Mouse (Mus musculus): ENCODE measurements at regions not wholly inside any gene's neighbourhood (a gene's known extent, or its start where the extent isn't known, plus 50 kb on each side); places are given as distances from the start of the nearest gene placed in this dataset.

DNA sequence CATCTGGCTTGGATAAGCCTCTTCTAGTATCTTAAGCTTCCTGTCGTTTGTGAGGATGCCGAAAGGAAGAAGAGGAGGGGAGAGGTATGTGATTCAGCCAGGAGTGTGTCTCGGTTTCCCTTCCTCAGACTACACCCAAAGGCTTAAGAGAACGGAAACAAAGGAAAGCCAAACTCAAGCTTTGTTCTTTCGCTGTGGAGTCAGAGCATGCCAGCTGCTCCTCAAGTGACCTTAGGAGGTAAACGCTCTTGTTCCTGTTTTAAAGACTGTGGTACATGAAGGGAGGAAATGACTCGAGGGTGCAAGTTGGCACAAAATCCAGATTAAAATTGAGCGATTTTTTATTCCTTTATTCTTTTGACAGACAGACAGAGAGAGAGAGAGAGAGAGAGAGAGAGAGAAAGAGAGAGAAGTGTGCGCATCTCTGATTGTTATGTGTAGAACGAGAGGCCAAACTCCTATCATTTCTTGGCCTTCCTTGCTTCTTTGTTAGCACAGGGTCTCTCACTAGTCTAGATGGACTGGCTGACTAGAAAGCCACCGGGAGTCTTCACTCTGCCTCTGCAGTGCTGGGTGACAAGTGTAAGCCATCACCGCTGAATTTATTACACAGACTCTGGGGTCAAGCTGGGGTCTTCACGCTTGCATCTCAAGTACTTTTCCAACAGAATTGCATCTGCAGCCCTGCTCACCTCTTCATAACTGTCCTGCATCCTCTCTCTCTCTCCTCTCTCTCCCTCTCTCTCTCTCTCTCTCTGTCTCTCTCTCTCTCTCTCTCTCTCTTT lies 151.5 kb upstream of the Pde3a start:
- Histone ChIP-seq H3K4me2 (no peak overlapping the region), H3K27ac (no peak overlapping the region), H3K36me3 (replicated peaks) (no peaks in the 10 kb centered on the region), H3K9me3 (no peaks in the 10 kb centered on the region), H3K27me3 (no peaks in the 10 kb centered on the region), H3K4me3 (replicated peaks) (no peak overlapping the region), H3K4me1 (no peaks in the 10 kb centered on the region), H3K9ac (no peak overlapping the region)
- 65% methylated on average over 13 of the region's 13 CpGs for WGBS
- ATAC-seq (ENCODE audit: low FRiP score): no peak

DNA sequence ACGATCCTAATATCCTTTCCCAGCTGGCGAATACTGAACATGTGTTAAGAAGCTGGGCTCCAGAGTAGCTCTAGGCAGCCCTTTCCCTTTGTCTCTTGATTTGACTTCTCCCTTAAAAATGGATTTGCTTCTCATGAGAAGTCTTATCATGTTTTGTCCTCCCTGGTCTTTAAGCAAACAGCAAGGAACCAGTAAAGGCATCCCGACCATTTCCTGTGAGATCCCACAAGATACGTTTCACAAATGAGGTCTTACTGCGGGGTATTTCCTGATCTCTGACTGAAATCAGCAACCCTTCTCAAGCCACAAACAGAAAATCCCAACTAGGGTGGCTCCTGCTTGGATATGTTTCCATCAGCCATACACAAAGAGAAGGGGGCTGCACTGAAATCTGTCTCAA lies 130.8 kb upstream of the Pde3a start:
- 89% methylated on average over 5 of the region's 5 CpGs for WGBS
- Histone ChIP-seq H3K9me3 (no peaks in the 10 kb centered on the region), H3K4me3 (replicated peaks) (no peak overlapping the region), H3K27ac (no peak overlapping the region), H3K4me1 (no peaks in the 10 kb centered on the region), H3K4me2 (no peak overlapping the region), H3K9ac (no peak overlapping the region), H3K36me3 (replicated peaks) (no peaks in the 10 kb centered on the region), H3K27me3 (no peaks in the 10 kb centered on the region)
- ATAC-seq (ENCODE audit: low FRiP score): no peak

DNA sequence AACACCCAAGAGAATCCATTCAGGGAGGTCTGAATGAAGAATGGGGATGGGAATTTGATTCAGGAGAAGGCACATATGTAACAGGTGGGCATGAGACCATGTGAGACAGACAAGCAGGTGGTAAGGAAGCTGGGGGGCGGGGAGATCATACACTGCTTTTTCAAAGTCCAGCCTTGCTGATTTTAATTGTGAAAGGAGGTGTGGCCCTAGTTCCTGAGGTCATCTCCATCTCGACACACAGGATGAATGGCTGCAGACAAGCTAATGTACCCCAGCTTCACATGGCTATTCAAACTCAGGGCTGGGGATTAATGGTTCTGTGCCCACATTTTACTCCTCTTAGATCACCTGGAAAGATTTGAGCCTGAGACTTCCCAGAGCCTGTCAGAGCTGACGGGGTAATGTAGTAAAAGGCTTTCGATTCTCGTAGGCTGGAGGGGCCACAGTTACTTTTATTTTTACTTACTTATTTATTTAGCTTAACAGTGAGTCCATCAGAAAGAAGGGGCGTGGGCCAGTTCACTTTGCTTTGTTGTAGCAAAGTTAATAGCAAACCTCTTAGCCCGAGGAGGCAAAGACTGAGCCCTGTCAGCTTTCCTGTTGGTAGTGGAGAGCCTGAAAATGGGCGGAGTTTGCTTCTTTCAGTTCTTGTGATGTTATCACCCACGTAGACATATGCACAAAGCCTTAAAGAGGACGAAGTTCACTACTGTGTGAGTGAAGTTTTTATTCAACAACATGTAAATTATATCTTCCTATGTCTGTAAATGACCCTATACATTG lies 122.3 kb upstream of the Pde3a start:
- no peak overlapping the region for H3K27ac ChIP-seq
- ATAC-seq (ENCODE audit: low FRiP score): no peak

DNA sequence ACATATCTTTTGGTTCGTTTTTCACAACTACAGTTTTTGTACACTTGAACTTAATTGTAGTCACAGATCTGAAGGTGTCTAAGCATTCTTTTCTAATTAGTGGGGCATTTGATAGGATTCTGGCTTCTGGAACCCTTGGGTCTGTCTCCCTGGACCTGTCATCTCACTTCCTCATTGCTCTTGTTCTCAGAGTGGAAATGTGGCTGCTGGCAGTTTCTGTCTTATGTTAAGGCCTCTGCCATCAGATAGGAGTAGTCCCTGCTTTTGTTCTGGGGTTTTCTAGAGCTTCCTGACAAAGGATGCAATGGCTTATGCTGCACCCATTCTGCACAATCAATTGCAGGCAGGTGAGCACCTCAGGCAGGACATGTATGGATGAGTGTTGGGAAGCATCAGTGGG lies 119.5 kb upstream of the Pde3a start:
- WGBS: 84% methylated on average over 1 of the region's 1 CpGs

More for the DNA sequence above, 122.3 kb upstream of the Pde3a start:
- Histone ChIP-seq H3K9me3 (no peaks in the 10 kb centered on the region), H3K4me2 (no peak overlapping the region), H3K36me3 (replicated peaks) (no peaks in the 10 kb centered on the region), H3K27me3 (no peaks in the 10 kb centered on the region), H3K4me3 (replicated peaks) (no peak overlapping the region), H3K4me1 (no peaks in the 10 kb centered on the region), H3K9ac (no peak overlapping the region)
- 58% methylated on average over 10 of the region's 10 CpGs for WGBS

DNA sequence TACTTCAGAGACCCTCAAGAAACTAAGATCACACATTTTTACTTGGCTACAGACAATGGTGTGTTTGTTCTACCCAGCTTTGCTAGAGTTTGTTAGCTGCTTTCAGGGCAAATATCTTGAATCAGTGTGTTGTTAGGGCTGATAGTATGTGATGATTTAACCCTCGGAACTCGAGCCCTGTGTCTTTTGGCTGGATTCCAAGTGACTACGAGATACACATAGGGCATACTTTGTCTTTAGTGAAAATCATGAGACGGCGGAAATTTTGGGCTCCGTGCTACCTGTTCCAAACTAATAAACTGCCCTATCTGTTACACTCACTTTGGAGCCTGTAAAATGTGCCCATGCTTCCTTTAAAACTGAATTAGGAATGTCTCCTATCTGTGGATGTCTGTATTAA lies 114.9 kb upstream of the Pde3a start:
- 72% methylated on average over 6 of the region's 6 CpGs for WGBS
- no peak for ATAC-seq (ENCODE audit: low FRiP score)

More for the DNA sequence above, 119.5 kb upstream of the Pde3a start:
- Histone ChIP-seq H3K36me3 (replicated peaks) (no peaks in the 10 kb centered on the region), H3K27me3 (no peaks in the 10 kb centered on the region), H3K9ac (no peak overlapping the region), H3K4me3 (replicated peaks) (no peak overlapping the region), H3K4me1 (no peaks in the 10 kb centered on the region), H3K4me2 (no peak overlapping the region), H3K9me3 (no peaks in the 10 kb centered on the region), H3K27ac (no peak overlapping the region)
- ATAC-seq (ENCODE audit: low FRiP score): no peak

DNA sequence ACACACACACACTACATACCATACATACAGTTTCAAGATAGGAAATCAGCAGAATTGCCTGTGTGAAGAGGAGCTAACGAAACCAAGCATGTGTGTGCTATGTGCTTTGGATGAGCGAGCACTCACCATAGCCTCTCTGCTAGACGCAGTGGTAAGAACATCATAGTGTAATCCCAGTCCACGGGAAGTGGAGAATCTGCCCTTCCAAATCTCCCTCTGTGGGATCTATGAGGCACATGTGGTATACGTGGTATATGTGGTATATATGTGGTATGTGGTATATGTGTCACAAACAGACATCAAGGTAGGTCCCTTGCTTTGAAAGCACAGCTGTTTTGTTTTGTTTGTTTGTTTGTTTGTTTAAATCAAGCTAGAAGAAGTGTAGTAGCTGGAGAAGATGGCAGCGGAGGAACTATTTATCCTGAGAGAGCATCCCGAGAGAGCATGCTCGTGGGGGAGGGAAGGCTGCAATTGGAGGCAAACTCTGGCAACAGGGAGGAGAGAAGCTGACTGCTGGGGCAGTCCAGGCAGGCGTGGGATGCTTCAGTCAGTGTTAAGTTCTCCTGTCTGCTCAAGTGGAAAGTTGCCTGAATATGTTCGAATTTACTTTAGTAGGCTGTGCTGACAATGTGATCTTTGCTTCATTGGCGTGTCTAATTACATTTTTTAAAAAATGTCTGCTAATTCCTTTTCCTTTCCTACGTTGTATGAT lies 112.2 kb upstream of the Pde3a start:
- Histone ChIP-seq H3K4me2 (no peak overlapping the region), H3K9me3 (no peaks in the 10 kb centered on the region), H3K27me3 (no peaks in the 10 kb centered on the region), H3K4me3 (replicated peaks) (no peak overlapping the region), H3K9ac (no peak overlapping the region), H3K4me1 (no peaks in the 10 kb centered on the region), H3K36me3 (replicated peaks) (no peaks in the 10 kb centered on the region), H3K27ac (no peak overlapping the region)
- WGBS: 79% methylated on average over 12 of the region's 12 CpGs
- no peak for ATAC-seq (ENCODE audit: low FRiP score)

More for the DNA sequence above, 114.9 kb upstream of the Pde3a start:
- Histone ChIP-seq H3K27me3 (no peaks in the 10 kb centered on the region), H3K4me1 (no peaks in the 10 kb centered on the region), H3K4me2 (no peak overlapping the region), H3K36me3 (replicated peaks) (no peaks in the 10 kb centered on the region), H3K4me3 (replicated peaks) (no peak overlapping the region), H3K9ac (no peak overlapping the region), H3K9me3 (no peaks in the 10 kb centered on the region), H3K27ac (no peak overlapping the region)

DNA sequence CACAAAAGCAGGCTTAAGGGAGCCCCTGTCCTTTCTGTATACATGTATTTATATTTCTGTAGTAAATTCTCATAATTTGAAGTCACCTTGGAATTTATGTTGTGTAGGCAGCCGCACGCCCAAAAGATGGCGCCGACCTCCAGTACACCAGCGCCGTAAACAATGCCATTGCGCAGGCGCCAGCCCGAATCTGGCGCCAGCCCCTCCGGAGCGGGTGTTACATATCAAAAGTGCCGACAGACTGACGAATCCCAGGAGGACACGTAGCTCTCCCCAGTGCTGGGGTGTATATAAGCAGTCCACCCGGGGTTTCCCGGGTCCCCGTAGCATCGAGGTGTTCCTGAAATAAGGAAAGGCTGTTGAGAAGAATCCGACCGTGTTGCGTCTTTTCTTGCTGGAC lies 108.1 kb upstream of the Pde3a start:
- Histone ChIP-seq H3K27me3 (no peaks in the 10 kb centered on the region), H3K36me3 (replicated peaks) (no peaks in the 10 kb centered on the region), H3K4me1 (no peaks in the 10 kb centered on the region), H3K27ac (no peak overlapping the region), H3K4me2 (no peak overlapping the region), H3K9ac (no peak overlapping the region), H3K9me3 (no peaks in the 10 kb centered on the region), H3K4me3 (replicated peaks) (no peak overlapping the region)
- 95% methylated on average over 22 of the region's 22 CpGs for WGBS
- ATAC-seq (ENCODE audit: low FRiP score): no peak

DNA sequence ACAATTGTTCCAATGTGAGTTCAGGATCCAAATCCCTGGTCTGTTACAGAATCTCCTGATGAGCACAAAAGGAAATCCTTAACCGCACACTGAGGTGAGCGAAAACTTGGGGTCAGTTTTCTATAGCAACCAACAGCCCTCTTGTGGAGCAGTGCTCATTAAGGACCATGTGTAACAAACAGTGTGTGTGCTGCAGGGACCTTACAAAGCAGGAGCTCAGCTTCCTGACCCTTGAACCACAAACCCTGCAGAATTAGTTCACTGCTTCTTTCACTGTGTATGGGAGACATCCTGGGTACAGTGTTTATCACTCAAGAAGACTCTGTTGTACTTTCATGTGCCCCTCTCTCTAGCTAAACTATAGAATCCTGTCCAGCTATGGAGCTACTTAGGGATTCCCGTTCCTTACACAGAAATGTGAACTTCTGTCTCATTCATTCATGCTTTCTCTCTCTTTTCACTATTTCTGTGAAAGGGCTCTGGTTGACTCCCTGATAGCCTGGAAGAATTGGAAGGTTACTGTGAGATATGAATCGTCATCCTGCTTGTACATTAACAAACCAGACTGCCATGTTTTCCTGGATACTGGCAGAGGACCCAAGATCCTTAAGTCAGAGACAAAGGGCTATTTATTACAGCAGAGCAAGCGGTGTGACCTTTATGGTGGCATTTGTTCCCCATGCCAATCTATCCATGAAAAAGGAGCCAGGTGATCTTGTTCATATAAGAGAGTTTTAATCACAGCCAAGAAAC lies 100.5 kb upstream of the Pde3a start:
- H3K27me3 ChIP-seq: no peaks in the 10 kb centered on the region
- H3K9me3 ChIP-seq: no peaks in the 10 kb centered on the region
- peaks cover 8% of the 10 kb centered on the region for H3K4me1 ChIP-seq
- H3K4me2 ChIP-seq: no peak overlapping the region
- H3K4me3 ChIP-seq (replicated peaks): no peak overlapping the region
- H3K9ac ChIP-seq: no peak overlapping the region
- 46% methylated on average over 5 of the region's 5 CpGs for WGBS
- ATAC-seq (ENCODE audit: low FRiP score): 0 out of 2 replicates have a peak, but pooled peaks have one; percentile 30
- no peak overlapping the region for H3K27ac ChIP-seq
- H3K36me3 ChIP-seq (replicated peaks): no peaks in the 10 kb centered on the region

DNA sequence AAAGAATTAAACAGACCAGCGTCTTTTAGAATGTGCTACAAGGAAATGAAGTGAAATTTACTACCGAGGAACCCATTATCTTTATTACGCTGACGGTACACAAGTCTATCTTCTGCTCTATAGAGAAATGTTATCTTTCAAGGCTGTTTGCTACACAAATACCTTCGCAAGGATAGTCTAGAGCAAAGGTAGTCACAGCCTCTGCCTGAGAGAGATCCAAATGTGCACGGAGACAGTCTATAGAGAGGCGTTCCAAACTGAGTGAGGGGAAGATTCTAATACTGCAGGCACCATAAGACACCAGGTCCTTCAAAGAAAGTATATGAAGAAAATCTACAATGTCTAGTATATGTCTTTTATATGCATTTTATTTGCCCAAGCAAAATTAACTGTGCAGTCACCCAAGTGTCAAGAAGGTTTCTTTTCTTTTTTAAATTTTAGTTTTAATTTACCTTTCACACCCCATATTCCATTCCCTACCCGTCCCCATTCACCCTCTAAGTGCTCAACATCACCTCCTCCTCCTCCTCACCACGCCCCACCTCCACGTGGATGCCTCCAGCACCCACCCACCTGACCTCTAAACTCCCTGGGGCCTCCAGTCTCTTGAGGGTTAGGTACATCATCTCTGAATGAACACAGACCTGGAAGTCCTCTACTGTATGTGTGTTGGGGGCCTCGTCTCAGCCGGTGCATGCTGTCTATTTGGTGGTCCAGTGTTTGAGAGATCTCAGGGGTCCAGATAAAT lies 99.7 kb upstream of the Pde3a start:
- no peak overlapping the region for H3K9ac ChIP-seq
- H3K4me1 ChIP-seq: peaks cover 8% of the 10 kb centered on the region
- H3K27ac ChIP-seq: no peak overlapping the region
- H3K27me3 ChIP-seq: no peaks in the 10 kb centered on the region
- WGBS: 89% methylated on average over 12 of the region's 12 CpGs
- H3K36me3 ChIP-seq (replicated peaks): no peaks in the 10 kb centered on the region
- no peaks in the 10 kb centered on the region for H3K9me3 ChIP-seq
- H3K4me3 ChIP-seq (replicated peaks): no peak overlapping the region
- no peak overlapping the region for H3K4me2 ChIP-seq
- no peak for ATAC-seq (ENCODE audit: low FRiP score)

DNA sequence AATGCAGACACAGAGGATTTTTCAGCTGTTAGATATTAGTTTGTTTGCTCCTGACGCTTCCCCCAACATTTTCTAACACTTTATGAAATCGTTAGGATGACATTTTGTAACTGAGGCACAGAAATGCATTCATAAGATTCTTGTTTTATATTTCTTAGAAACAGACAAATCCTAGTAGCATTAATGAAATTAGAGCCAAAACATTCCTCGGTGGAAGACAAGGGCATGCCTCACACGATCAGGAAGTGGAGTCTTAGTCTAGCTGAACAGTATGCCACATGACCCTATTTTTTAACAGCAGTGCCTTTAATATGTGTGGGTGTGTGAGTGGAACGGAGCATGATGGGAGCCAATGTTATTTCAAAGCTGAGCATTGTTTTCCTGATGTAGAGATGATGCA lies 89.7 kb upstream of the Pde3a start:
- H3K9ac ChIP-seq: no peak overlapping the region
- H3K27ac ChIP-seq: no peak overlapping the region
- ATAC-seq (ENCODE audit: low FRiP score): no peak
- 86% methylated on average over 5 of the region's 5 CpGs for WGBS
- H3K27me3 ChIP-seq: no peaks in the 10 kb centered on the region
- no peak overlapping the region for H3K4me3 ChIP-seq (replicated peaks)
- 0 out of 2 replicates have a peak, but pooled peaks cover 2% of the 10 kb centered on the region for H3K9me3 ChIP-seq
- H3K4me1 ChIP-seq: no peaks in the 10 kb centered on the region
- no peaks in the 10 kb centered on the region for H3K36me3 ChIP-seq (replicated peaks)
- no peak overlapping the region for H3K4me2 ChIP-seq

DNA sequence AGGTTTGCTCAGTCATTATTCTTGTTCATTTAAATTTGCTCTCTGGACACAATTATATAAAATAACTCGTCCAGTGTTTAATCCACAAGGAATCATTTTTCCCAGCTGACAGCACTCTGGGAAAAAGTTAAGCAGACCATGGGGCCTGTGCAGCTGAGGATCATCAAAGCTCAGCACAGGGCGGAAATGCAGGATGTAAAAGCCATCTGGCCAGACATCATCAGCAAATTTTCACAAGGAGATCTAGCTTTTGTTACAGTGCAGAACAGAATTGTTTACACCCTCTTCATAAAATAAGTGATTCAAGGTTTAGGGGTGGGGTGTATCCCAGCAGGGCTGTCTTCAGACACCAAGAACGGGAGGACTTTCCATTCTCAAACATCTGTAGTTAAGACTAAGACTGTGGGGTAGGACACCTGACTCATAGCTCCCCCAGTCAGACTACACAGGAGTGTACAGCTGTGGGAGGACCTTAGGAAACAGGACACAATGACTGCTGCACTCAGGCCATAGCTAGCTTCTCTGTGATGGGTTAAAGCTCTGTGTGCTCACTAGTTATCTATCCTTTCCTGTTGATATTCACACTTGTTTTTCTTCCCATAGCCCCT lies 87.3 kb upstream of the Pde3a start:
- Histone ChIP-seq H3K9ac (no peak overlapping the region), H3K4me2 (no peak overlapping the region), H3K27ac (no peak overlapping the region), H3K4me1 (no peaks in the 10 kb centered on the region), H3K9me3 (0 out of 2 replicates have a peak, but pooled peaks cover 2% of the 10 kb centered on the region), H3K27me3 (no peaks in the 10 kb centered on the region), H3K36me3 (replicated peaks) (no peaks in the 10 kb centered on the region), H3K4me3 (replicated peaks) (no peak overlapping the region)
- 92% methylated on average over 3 of the region's 3 CpGs for WGBS
- ATAC-seq (ENCODE audit: low FRiP score): no peak
